Mouse (Mus musculus): ENCODE results near the gene Ceacam2. TPM values are rescaled to one million over a fixed set of nuclear protein-coding genes. Genes with fewer than 3 reads are reported as not detected.

Ceacam2 gene
- polyA plus RNA-seq, 1 experiment from 2014 or later: not detected

Other genes starting within 250 kb of the Ceacam2 start
- gene Pafah1b3, start 241.9 kb downstream of the Ceacam2 start, polyA plus RNA-seq (2015; fragmentation: Nextera tagmentation; extraction: Ambion mirVana): 125 and 126 TPM in 2 replicates
- gene Prr19, start 238.4 kb downstream of the Ceacam2 start, polyA plus RNA-seq (2015; fragmentation: Nextera tagmentation; extraction: Ambion mirVana): 0.07 TPM in 1 of 2 replicates, not detected in the other
- gene Tmem145, start 233.8 kb downstream of the Ceacam2 start, polyA plus RNA-seq (2015; fragmentation: Nextera tagmentation; extraction: Ambion mirVana): 0.67 and 1.1 TPM in 2 replicates
- 3.3 and 3.6 TPM in 2 replicates for gene Megf8, start 222.7 kb downstream of the Ceacam2 start, polyA plus RNA-seq (2015; fragmentation: Nextera tagmentation; extraction: Ambion mirVana)
- 4,615 and 4,883 TPM in 2 replicates for gene Cnfn, start 170.1 kb downstream of the Ceacam2 start, polyA plus RNA-seq (2015; fragmentation: Nextera tagmentation; extraction: Ambion mirVana)
- 10.3 and 12.5 TPM in 2 replicates for gene Lipe, start 141.1 kb downstream of the Ceacam2 start, polyA plus RNA-seq (2015; fragmentation: Nextera tagmentation; extraction: Ambion mirVana)
- gene Cxcl17, start 127.0 kb downstream of the Ceacam2 start, polyA plus RNA-seq (2015; fragmentation: Nextera tagmentation; extraction: Ambion mirVana): 6.8 and 8.8 TPM in 2 replicates
- 16.7 and 25.7 TPM in 2 replicates for gene Ceacam1, start 62.3 kb downstream of the Ceacam2 start, polyA plus RNA-seq (2015; fragmentation: Nextera tagmentation; extraction: Ambion mirVana)
- gene Erich4, start 76.0 kb upstream of the Ceacam2 start, polyA plus RNA-seq (2015; fragmentation: Nextera tagmentation; extraction: Ambion mirVana): 0.22 TPM in 1 of 2 replicates, not detected in the other
- gene Dmac2, start 79.6 kb upstream of the Ceacam2 start, polyA plus RNA-seq (2015; fragmentation: Nextera tagmentation; extraction: Ambion mirVana): 25.4 and 29.2 TPM in 2 replicates
- 5.8 and 6.5 TPM in 2 replicates for gene B3gnt8, start 86.8 kb upstream of the Ceacam2 start, polyA plus RNA-seq (2015; fragmentation: Nextera tagmentation; extraction: Ambion mirVana)
- 63.8 and 70.3 TPM in 2 replicates for gene Bckdha, start 119.1 kb upstream of the Ceacam2 start, polyA plus RNA-seq (2015; fragmentation: Nextera tagmentation; extraction: Ambion mirVana)
- gene Exosc5, start 119.3 kb upstream of the Ceacam2 start, polyA plus RNA-seq (2015; fragmentation: Nextera tagmentation; extraction: Ambion mirVana): 63.8 and 65.1 TPM in 2 replicates
- gene Tmem91, start 135.3 kb upstream of the Ceacam2 start, polyA plus RNA-seq (2015; fragmentation: Nextera tagmentation; extraction: Ambion mirVana): 0.78 and 0.92 TPM in 2 replicates
- 11.6 and 12.5 TPM in 2 replicates for gene B9d2, start 140.9 kb upstream of the Ceacam2 start, polyA plus RNA-seq (2015; fragmentation: Nextera tagmentation; extraction: Ambion mirVana)
- 1.4 and 1.6 TPM in 2 replicates for gene Tgfb1, start 147.1 kb upstream of the Ceacam2 start, polyA plus RNA-seq (2015; fragmentation: Nextera tagmentation; extraction: Ambion mirVana)
- 7.9 and 10.2 TPM in 2 replicates for gene Ccdc97, start 179.2 kb upstream of the Ceacam2 start, polyA plus RNA-seq (2015; fragmentation: Nextera tagmentation; extraction: Ambion mirVana)
- 25.9 and 27.5 TPM in 2 replicates for gene Hnrnpul1, start 214.9 kb upstream of the Ceacam2 start, polyA plus RNA-seq (2015; fragmentation: Nextera tagmentation; extraction: Ambion mirVana)
- 52.8 and 53.4 TPM in 2 replicates for gene Axl, start 248.8 kb upstream of the Ceacam2 start, polyA plus RNA-seq (2015; fragmentation: Nextera tagmentation; extraction: Ambion mirVana)